Mouse (Mus musculus) erythroblast, embryonic 14.5 days (primary cell): ENCODE data around the gene Clasp1.

ENCODE experiments used
- GATA1 ChIP-seq: IDR thresholded peaks from 2 replicates; pipeline ENCODE4 v1.6.1; 2012; ENCODE audit warnings: low read length, inconsistent platforms, mixed read lengths
- TAL1 ChIP-seq: IDR thresholded peaks from 3 replicates; pipeline ENCODE4 v1.6.1; 2012; ENCODE audit warnings: low read length, inconsistent platforms, mixed read lengths

DNA sequence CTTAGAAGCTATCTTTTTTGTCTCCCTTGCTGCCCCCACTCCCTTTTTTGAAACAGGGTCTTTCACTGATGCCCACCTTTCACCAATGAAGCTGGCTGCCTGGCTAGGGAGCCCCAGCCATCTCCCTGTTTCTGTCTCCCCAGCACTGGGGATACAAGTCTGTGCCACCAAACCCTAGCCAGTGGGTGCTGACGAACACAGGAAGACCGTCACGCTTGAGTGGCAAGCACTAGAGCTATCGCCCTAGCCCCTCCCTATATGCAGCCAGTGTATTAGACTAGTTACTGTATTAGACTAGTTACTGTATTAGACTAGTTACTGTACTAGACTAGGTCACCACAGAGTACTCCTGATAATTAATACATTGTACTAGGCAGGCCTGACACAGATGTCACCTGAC lies 66.0 kb downstream of the Clasp1 start:
- TF ChIP-seq GATA1: no peak
- TF ChIP-seq TAL1: no peak
